Mouse (Mus musculus): Measurements from ENCODE around the gene Gm45623.
A peak's percentile ranks its signal among the peaks of the same experiment; 100 is the strongest.

Gene Gm45623

GRCm38 (mm10) chr13:56753192-56753951 is at the start of gene Gm45623:
Gene Gm45623 (minus strand): TSS chr13:56753827.
- DNase-seq (ENCODE audit: low spot score in 2 of 2): no peak

DNA sequence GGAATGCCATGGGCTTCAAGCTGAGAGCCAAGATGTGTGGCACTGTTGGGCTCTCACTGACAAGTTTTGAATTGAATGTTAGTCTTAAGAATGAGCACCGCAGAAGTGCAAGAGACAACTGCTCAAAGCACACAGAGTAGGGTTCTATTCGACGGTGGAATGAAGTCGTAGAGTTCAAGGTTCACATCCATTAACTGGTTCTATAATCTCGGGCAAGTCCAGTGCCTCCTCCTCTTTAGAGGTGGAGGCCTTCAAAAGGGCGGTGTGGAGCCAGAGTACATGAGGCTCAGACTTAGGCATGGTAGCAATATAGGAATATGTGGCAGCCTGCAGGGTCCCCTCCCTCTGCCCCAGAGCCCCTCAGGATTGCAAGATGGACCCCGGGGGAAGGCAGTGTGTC is 43.8 kb upstream of the Gm45623 start:
- no peak for DNase-seq (ENCODE audit: low spot score in 2 of 2)

- no peak for DNase-seq (ENCODE audit: low spot score in 2 of 2)
These were observed 41.9 kb upstream of the Gm45623 start for GRCm38 (mm10) chr13:56795501-56795900.

DNA sequence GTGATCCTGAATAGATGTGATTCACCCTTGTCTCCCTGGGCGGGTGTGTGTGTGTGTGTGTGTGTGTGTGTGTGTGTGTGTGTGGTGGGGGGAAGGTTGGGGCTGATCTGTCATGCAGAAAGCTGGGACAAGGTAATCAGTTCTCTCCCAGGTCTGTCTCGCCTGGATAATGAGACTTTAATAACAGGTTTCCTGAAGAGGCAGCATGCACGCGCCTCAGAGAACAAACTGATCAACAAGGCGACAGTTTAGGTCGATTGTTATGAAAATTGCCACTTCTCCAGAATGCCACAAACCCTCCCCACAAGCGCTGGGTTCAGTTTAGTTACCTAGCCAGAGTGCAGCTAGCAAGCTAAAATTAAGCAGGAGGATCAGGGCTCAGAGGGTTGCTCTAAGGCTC is 40.8 kb upstream of the Gm45623 start:
- no peak for DNase-seq (ENCODE audit: low spot score in 2 of 2)

DNA sequence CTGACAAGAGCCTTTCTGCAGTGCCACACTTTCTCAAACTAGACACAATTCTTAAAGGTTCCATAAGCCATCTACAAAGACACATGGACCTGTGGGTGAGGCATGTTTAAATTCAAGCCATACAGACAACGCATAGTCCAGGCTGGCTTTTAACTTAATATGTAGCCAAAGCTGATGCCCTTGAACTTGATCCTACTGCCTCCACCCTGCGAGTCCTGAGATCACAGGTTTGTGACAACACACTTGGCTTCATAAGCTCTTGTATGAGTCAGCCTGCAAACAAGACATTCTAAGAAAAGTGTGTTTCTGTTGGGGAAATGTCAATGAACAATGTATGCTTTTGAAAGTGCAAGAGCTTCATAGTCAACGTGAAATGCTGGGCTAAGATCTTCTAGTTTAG is 39.2 kb upstream of the Gm45623 start:
- DNase-seq (ENCODE audit: low spot score in 2 of 2): no peak

DNA sequence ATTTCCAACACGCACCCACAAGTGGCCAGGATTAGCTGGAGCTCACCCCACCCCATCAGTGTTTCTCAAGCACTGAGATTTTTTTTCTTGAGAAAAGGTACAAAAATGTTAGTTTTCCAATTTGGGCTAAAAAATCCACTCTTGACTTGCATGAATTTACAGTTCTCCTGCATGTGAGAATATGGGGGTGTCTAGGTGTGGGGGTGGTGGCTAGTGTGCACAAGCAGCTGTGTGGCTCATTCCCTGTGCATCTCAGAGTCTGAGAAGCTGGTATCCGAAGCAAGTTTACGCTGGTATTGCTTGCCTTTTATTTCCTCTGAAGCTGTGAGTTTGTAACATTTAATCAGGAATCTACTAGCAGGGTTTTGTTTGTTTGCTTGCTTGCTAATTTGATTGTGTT is 37.1 kb upstream of the Gm45623 start:
- no peak for DNase-seq (ENCODE audit: low spot score in 2 of 2)

DNA sequence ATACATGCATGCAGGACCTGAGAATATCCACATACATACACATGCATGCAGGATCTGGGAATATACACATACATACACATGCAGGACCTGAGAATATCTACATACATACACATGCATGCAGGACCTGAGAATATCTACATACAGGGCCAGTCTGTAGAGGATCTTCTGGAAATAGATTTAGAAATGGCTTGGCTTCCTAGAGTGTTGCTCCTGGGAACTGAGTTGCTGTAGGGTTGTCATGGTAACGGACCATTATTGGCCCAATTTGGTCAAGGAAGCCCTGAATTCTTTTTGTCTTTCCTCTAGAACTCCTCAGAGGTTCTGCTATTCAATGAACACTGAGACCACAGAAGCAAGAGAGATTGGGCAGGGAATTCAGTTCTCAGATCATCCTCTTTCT is 29.0 kb upstream of the Gm45623 start:
- no peak for DNase-seq (ENCODE audit: low spot score in 2 of 2)

DNA sequence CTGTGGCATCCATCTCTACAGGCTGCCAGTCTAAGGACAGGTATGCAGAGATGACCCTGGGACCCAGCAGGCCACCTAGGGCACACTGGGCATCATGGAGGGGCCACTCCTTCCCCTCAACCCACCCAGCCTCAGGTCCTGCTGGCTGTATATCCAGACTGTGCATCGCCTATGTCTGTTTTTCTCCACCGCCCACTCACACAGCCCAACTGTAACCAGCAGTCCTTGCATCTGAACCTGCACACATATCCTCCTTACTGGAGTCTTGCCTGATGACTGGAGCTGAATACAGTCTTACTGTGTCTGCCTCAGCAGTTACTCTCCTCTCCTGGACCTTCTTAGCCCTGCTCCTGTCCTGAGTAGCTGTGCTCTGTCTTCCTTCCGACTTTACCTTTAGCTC is 28.1 kb upstream of the Gm45623 start:
- no peak for DNase-seq (ENCODE audit: low spot score in 2 of 2)

- DNase-seq (ENCODE audit: low spot score in 2 of 2): no peak
These were observed 27.3 kb upstream of the Gm45623 start for GRCm38 (mm10) chr13:56780746-56781469.

- no peak for DNase-seq (ENCODE audit: low spot score in 2 of 2)
These were observed 20.7 kb upstream of the Gm45623 start for GRCm38 (mm10) chr13:56774304-56774703.

- no peak for DNase-seq (ENCODE audit: low spot score in 2 of 2)
These were observed 19.7 kb upstream of the Gm45623 start for GRCm38 (mm10) chr13:56773262-56773870.

GRCm38 (mm10) chr13:56772592-56772991 is 19.0 kb upstream of the Gm45623 start:
- no peak for DNase-seq (ENCODE audit: low spot score in 2 of 2)

GRCm38 (mm10) chr13:56770786-56771185 is 17.2 kb upstream of the Gm45623 start:
- DNase-seq (ENCODE audit: low spot score in 2 of 2): no peak

DNA sequence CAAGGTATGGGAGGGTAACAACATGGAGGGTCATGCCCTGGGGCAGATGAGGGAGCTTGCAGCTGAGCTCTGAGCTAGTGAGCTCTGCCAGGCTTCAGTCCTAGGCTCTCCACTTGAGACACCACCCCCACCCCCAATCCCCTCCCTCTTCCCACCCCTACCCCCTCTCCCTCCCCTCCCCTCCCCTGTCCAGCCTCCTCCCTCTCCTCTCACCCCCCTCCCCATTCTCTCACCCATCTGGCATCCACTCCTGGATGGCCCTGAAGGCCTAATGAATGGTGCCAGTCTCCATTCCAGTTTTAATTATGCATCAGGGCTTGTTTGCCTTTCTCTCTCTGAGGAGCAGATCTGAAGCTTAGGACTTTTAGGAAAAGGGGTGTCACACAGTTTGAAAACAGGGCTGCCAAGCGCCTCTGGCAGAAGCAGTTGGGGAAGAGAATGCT is 16.5 kb upstream of the Gm45623 start:
- no peak for DNase-seq (ENCODE audit: low spot score in 2 of 2)

GRCm38 (mm10) chr13:56769431-56769830 is 15.8 kb upstream of the Gm45623 start:
- no peak for DNase-seq (ENCODE audit: low spot score in 2 of 2)

- DNase-seq (ENCODE audit: low spot score in 2 of 2): no peak
These were observed 12.6 kb upstream of the Gm45623 start for GRCm38 (mm10) chr13:56766211-56766610.

DNA sequence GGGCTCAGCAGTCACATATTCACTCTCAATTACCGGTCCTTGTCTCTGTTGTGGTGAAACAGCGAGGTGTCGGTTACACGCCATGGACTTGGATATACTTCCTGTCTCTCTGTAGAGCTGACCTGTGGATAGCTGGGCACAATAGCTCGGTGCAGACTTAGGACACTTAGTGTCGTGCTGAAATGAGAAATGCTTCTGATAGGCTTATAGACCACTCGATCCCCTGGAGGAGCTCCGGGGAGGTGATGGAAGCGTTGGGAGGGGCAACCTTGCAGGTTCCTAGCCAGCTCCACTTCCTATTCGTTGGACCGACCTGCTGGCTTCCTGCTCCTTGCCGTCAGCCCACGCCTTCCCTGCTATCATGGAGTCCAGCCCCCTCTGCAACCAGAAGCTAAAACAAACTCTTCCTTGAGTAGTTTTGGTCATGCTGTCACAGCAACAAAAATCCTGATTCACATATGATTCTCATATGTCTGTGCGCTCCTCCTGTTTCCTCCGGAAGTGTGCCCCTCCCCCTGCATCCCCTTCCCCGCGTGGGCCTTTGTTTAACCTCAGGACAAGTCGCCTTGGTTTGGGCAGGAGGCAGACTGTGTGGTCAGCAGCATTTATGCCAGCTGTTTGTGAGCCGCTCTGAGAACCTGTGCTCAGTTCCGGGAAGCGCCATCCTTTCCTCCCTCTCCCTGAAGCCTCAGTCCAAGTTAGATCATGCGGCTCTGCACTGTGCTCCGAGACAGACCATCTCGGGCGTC is 11.8 kb upstream of the Gm45623 start:
- DNase-seq (ENCODE audit: low spot score in 2 of 2): no peak

DNA sequence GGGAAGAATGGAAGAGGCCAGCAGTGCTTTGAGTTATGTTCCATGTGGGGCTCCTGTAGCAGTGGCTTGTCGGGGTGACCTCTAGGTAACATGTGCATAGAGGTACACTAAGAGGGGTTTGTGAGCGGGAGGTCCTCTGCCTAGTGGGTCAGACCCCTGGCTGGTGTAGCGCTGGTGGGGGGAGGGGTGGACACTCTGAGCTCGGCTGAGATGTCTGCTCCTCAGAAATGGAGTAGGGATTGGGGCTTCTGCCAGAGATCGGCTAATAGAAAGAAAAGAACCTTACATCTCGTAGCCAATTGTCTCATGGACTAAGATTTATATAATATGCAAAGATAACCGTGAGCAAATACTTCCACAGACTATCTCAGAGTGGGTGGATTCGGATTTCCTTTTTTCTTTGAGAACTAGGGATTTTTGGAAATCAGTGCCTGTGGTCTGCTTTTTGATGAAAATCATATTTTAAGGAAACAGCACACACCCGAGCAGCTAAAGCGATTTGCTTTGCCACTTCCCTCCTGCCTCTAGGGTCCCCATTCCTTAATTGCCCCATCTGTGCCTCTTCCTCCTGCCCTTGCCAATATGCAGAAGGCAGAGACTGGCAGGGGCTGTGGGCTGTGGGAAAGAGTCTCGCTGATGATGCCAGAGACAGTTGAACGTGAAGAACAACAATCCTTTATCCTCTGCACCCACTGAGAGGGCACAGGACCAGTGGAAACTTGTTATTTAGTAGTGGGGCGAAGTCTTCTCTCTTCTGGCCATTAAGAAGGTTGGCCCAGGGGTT is 9.0 kb upstream of the Gm45623 start:
- no peak for DNase-seq (ENCODE audit: low spot score in 2 of 2)

- peak; percentile 48 to 67 for DNase-seq (ENCODE audit: low spot score in 2 of 2)
These were observed 4.9 kb upstream of the Gm45623 start for GRCm38 (mm10) chr13:56758492-56758891.

GRCm38 (mm10) chr13:56757201-56757600 is 3.6 kb upstream of the Gm45623 start:
- no peak for DNase-seq (ENCODE audit: low spot score in 2 of 2)

GRCm38 (mm10) chr13:56755871-56756270 is 2.2 kb upstream of the Gm45623 start:
- DNase-seq (ENCODE audit: low spot score in 2 of 2): no peak

All from urinary bladder, postnatal 36 days (tissue).